Mouse (Mus musculus) G1E (cell line): ENCODE data around the gene Dph3. TPM values are rescaled to one million over a fixed set of nuclear protein-coding genes. Genes with fewer than 3 reads are reported as not detected.
"Not testable (repeated sequence)": the region's sequence is repeated elsewhere in the genome, so short reads cannot be mapped to it uniquely, and the experiment has no call there.

ENCODE experiments used
- ATAC-seq: 2 replicates; pipeline ENCODE4 v1.8.0; 2016; ENCODE audit warnings: mild to moderate bottlenecking; ENCODE audit not compliant: insufficient number of reproducible peaks, poor library complexity, low FRiP score, severe bottlenecking; ENCODE audit errors: extremely low read depth
- DNase-seq: peaks from one replicate; pipeline ENCODE4 v3.0.0; 2012; ENCODE audit warnings: low spot score
- H3K27me3 ChIP-seq: 2 replicates; pipeline ENCODE4 v1.6.1; 2012; ENCODE audit warnings: mild to moderate bottlenecking, low read length, inconsistent platforms; ENCODE audit not compliant: insufficient read depth
- H3K36me3 ChIP-seq: replicated peaks from 2 replicates; pipeline ENCODE3; 2012; ENCODE audit warnings: mild to moderate bottlenecking, inconsistent platforms
- H3K4me1 ChIP-seq: 2 replicates; pipeline ENCODE4 v1.6.1; 2012; ENCODE audit warnings: low read depth, low read length, inconsistent platforms, mixed read lengths; ENCODE audit not compliant: insufficient read depth
- H3K4me3 ChIP-seq: 2 replicates; pipeline ENCODE4 v1.5.1; 2012; ENCODE audit warnings: low read depth, mild to moderate bottlenecking, inconsistent platforms, low read length, moderate library complexity, mixed read lengths
- H3K9me3 ChIP-seq: replicated peaks from 2 replicates; pipeline ENCODE4 v1.6.1; 2012; ENCODE audit warnings: inconsistent platforms
- CTCF ChIP-seq: IDR thresholded peaks from 2 replicates; pipeline ENCODE4 v1.5.1; 2012; ENCODE audit warnings: low read depth, low read length, inconsistent platforms, mixed read lengths
- GATA1 ChIP-seq: IDR thresholded peaks from 2 replicates; pipeline ENCODE4 v1.6.1; 2012; ENCODE audit warnings: borderline replicate concordance, low read length, inconsistent platforms, mixed read lengths
- GATA2 ChIP-seq: IDR thresholded peaks from 2 replicates; pipeline ENCODE4 v1.6.1; 2012; ENCODE audit warnings: low read depth, low read length, inconsistent platforms, borderline replicate concordance
- POLR2AphosphoS5 ChIP-seq: IDR thresholded peaks from 2 replicates; pipeline ENCODE4 v1.6.1; 2012; ENCODE audit warnings: low read depth, low read length, inconsistent platforms; ENCODE audit not compliant: insufficient replicate concordance
- TAL1 ChIP-seq: conservative IDR thresholded peaks from 2 replicates; pipeline ENCODE4 v1.6.1; 2012; ENCODE audit warnings: low read depth, low read length, inconsistent platforms, mixed read lengths
- polyA plus RNA-seq: library from polyadenylated mRNA; stranded (reverse); fragments of >175 nt; gene quantifications from 2 replicates; pipeline ENCODE4 v1.2.3, GENCODE M21; 2012
- total RNA-seq, 2 experiments: library from RNA; stranded (forward) in 1 of 2; stranded (reverse) in 1 of 2; fragments of 200-1000 nt in 1 of 2; fragments of >200 nt in 1 of 2; fragmentation: Nextera tagmentation in 1 of 2; gene quantifications; 2 replicates each; pipeline ENCODE4 v1.2.3; 2014 to 2017

The Dph3 gene
- total and polyA plus RNA-seq, 3 experiments = 26.1 to 68.0 (median 67.3) TPM

DNA sequence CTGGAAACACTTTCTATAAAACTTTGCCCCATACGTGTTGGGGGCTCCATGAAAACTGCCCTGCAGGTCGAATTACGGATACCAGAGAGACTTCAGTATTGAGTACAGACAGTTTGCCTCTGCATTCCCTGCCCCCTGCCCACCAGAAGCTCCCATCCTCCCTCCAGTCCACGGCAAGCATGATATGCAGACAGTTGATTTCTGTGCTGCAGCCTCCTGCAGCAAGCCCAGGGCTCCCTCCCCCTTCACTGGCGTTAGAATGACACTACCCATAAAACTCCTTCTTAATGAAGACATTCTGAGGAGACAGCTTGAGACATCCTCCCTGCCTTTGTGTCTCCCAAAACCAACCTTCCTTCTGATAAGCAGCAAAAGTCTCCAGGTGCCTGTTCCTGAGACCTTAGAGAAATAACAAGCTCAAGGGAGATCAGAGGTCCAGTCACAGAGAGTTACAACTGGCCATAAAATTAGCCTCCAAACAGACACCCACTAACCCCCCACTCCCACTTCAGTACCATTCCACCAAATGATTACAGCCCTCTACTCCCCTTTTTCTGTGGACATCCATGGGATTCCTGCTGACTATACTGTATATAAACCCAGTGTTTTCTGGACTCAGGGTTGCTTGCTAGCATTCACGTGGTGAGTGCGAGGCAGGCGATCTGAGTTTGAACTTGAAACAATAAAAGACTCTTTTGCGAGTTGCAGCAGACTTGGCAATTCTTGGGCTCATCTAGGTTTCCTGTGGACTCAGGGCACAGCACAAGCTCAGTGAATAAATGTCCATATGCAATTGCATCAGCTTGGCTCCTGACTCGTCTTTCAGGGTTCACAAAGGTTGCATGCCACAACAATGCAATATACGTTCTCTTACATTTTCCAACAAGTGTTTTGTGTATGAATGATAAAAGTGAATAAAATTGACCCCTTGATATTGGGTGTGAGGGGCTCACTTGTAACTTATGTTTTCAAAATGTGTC, 35.7 kb upstream of the Dph3 start:
- no peak for ATAC-seq
- no peak for TF ChIP-seq GATA1
- H3K4me1 ChIP-seq = peaks cover 10% of the 10 kb centered on the region

DNA sequence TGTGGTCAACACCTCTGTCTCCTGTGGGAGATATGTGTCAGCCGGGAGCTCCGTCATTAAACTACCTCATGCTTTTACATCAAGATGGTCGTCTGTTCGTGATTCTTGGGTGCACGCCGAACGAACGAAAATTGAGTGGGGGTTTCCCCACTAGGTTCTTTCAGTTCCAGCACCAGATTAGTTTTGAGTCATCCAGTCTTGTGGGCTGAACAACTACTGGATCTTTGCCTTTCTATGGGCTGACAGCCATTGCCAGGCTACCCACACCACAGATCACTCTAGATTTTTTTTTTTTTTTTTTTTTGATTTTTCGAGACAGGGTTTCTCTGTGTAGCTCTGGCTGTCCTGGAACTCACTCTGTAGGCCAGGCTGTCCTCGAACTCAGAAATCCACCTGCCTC, 26.6 kb upstream of the Dph3 start:
- not testable (repeated sequence) for H3K36me3 ChIP-seq, ATAC-seq, DNase-seq, H3K4me1 ChIP-seq, H3K4me3 ChIP-seq, H3K27me3 ChIP-seq, H3K9me3 ChIP-seq

More for the DNA sequence above, 35.7 kb upstream of the Dph3 start:
- no peak overlapping the region for H3K4me3 ChIP-seq
- no peak for DNase-seq
- no peaks in the 10 kb centered on the region for H3K36me3 ChIP-seq
- no peaks in the 10 kb centered on the region for H3K9me3 ChIP-seq
- H3K27me3 ChIP-seq = peaks cover 12% of the 10 kb centered on the region

DNA sequence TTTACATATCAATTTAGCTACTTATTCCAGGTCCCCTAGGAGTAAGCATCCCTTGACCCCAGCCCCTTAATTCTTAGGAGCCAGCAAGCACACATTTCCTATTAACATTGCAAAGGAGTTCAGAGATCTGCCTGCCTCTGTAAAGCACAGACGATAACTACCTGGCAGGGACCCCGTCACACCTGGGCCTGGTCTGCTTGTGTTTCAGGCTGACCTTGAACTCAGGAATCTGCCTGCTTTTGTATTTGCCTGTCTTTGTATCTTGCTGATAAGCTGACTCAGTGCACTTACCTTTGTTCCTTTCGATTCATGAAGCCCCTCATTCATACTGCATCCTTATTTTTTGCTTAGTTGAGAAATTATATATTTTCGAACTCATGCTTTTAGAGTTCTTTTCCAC, 21.4 kb upstream of the Dph3 start:
- no peak overlapping the region for H3K4me3 ChIP-seq
- no peak for DNase-seq
- no peaks in the 10 kb centered on the region for H3K9me3 ChIP-seq
- peaks cover 22% of the 10 kb centered on the region for H3K4me1 ChIP-seq
- TF ChIP-seq GATA2 (no peak), CTCF (no peak), GATA1 (no peak), TAL1 (no peak), POLR2AphosphoS5 (no peak)
- H3K36me3 ChIP-seq = peaks cover 29% of the 10 kb centered on the region
- no peaks in the 10 kb centered on the region for H3K27me3 ChIP-seq
- no peak for ATAC-seq

DNA sequence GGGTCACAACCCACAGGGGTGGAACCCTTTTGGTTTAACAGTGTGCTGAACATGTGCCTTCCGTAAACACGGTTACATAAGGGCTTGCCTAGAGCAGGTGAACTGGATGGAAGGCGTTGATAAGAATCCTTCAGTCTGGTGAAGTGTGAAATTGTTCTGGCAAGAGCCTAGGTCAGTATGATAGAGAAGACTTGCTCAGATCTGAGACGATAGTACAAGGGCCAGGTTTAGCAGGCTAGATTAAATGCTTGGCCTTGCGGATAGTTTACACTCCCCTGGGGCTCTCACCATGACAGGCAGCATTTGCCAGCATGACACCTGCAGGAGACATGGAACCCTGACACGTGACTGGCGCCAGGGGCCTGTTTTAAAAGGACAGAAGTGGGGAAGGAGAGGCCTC, 20.1 kb upstream of the Dph3 start:
- DNase-seq (peak; percentile 60), ATAC-seq (peak; percentile 77)
- H3K4me1 ChIP-seq = peaks cover 22% of the 10 kb centered on the region
- TF ChIP-seq GATA2 = no peak
- TF ChIP-seq CTCF = no peak
- TF ChIP-seq POLR2AphosphoS5 = no peak
- TF ChIP-seq TAL1 = no peak
- no peak for TF ChIP-seq GATA1
- H3K36me3 ChIP-seq = peaks cover 38% of the 10 kb centered on the region
- peak overlapping the region; percentile 20; the same call in 1 of the 2 replicates for H3K4me3 ChIP-seq
- H3K9me3 ChIP-seq = no peaks in the 10 kb centered on the region
- no peaks in the 10 kb centered on the region for H3K27me3 ChIP-seq

DNA sequence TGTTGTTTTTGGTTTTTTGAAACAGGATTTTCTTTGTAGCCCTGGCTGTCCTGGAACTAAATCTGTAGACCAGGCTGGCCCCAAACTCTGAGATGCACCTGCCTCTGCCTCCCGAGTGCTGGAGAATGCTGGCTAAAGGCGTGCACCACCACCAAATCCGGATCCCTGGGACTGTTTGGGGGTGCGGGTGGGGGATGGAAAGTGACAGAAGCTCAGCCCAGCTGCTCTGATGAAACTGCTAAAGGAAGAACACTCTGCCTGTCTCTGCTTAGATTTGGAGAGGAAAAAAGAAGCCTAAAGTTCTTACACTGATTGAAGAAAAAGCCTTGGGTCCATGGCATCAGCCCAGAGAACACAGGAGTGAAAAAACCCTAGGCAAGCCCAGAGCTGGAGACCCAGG, 18.0 kb upstream of the Dph3 start:
- Histone ChIP-seq H3K27me3 (no peaks in the 10 kb centered on the region), H3K9me3 (no peaks in the 10 kb centered on the region; the same call in 1 of the 2 replicates), H3K4me3 (no peak overlapping the region), H3K4me1 (peaks cover 22% of the 10 kb centered on the region), H3K36me3 (peaks cover 59% of the 10 kb centered on the region)
- DNase-seq (no peak), ATAC-seq (no peak)
- TF ChIP-seq TAL1 (no peak), CTCF (no peak), GATA1 (no peak)

DNA sequence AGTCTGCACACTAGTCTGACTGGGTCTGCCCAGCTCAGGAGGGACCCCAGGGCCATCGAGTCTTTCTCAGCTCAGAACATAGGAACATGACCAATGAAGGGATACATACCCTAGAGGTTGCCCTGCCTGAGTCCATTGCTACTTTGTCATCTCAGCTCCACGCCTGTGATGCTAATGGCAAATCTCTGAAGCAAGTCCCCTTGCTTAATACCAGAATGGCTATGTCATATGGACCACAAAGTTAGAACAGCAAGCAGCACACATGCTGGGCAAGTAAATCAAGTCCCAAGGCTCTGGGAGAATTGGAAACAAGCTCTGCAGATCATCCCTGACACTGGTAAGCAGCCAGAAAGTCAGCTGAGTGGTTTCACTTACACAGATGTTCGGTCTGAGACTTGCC, 13.4 kb upstream of the Dph3 start:
- peaks cover 93% of the 10 kb centered on the region for H3K36me3 ChIP-seq
- no peak for DNase-seq
- H3K4me1 ChIP-seq = peaks cover 3% of the 10 kb centered on the region; the same call in 1 of the 2 replicates

DNA sequence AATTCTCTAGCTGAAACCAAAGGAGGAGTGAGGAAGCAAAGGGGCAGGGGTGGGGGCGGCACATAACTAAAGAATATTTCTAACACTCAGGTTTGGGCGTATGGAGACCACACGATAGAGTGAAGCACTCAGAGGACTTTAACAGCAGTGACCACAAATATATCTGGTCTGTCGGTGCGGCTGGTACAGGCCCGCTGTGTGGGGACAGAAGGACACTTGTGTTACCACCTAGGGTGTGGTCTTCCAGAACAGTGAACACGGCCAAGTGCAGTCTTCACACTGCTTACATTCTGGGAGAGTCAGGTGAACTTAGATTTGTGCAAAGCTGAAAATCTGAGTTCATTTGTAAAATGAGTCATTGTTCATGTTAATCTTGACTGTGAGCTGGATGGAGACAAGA, 12.2 kb upstream of the Dph3 start:
- H3K9me3 ChIP-seq = no peaks in the 10 kb centered on the region; the same call in 1 of the 2 replicates
- H3K27me3 ChIP-seq = no peaks in the 10 kb centered on the region
- peaks cover 95% of the 10 kb centered on the region for H3K36me3 ChIP-seq
- H3K4me1 ChIP-seq = peaks cover 11% of the 10 kb centered on the region
- DNase-seq (no peak), ATAC-seq (no peak)
- no peak overlapping the region for H3K4me3 ChIP-seq
- no peak for TF ChIP-seq CTCF
- no peak for TF ChIP-seq GATA1
- TF ChIP-seq GATA2 = no peak
- TF ChIP-seq POLR2AphosphoS5 = no peak
- no peak for TF ChIP-seq TAL1

More for the DNA sequence above, 13.4 kb upstream of the Dph3 start:
- H3K9me3 ChIP-seq = no peaks in the 10 kb centered on the region; the same call in 1 of the 2 replicates
- H3K4me3 ChIP-seq = no peak overlapping the region
- no peak for TF ChIP-seq GATA2
- TF ChIP-seq POLR2AphosphoS5 = no peak
- no peak for TF ChIP-seq GATA1
- no peak for TF ChIP-seq CTCF
- no peak for TF ChIP-seq TAL1
- no peak for ATAC-seq
- H3K27me3 ChIP-seq = no peaks in the 10 kb centered on the region
